Mouse (Mus musculus) liver, adult 2 months (tissue): ENCODE results near the gene Sh3bp4. TPM values are rescaled to one million over a fixed set of nuclear protein-coding genes. Genes with fewer than 3 reads are reported as not detected.
A peak's percentile ranks its signal among the peaks of the same experiment; 100 is the strongest.

Experiments
- DNase-seq: peaks from one replicate; pipeline ENCODE4 v3.0.0-alpha.2; 2011; ENCODE audit warnings: low read depth, low spot score; ENCODE audit errors: extremely low read depth
- H3K27ac ChIP-seq: fragments of 200-500 bp; replicated peaks from 2 replicates; pipeline ENCODE4 v1.5.1; 2012; ENCODE audit warnings: low read depth, mild to moderate bottlenecking, control low read depth, inconsistent platforms, low read length; ENCODE audit not compliant: insufficient read depth
- H3K27me3 ChIP-seq: fragments of 200-500 bp; 2 replicates; pipeline ENCODE4 v1.6.1; 2012; ENCODE audit warnings: mild to moderate bottlenecking, moderate library complexity, low read length, inconsistent platforms; ENCODE audit not compliant: control insufficient read depth, insufficient read depth
- H3K36me3 ChIP-seq: fragments of 200-500 bp; 2 replicates; pipeline ENCODE4 v1.6.1; 2012; ENCODE audit warnings: low read length, inconsistent platforms; ENCODE audit not compliant: control insufficient read depth, insufficient read depth
- H3K4me1 ChIP-seq: fragments of 200-500 bp; 2 replicates; pipeline ENCODE4 v1.6.1; 2011; ENCODE audit warnings: low read length; ENCODE audit not compliant: control insufficient read depth, insufficient read depth
- H3K4me3 ChIP-seq: fragments of 200-500 bp; 2 replicates; pipeline ENCODE4 v1.5.1; 2011; ENCODE audit warnings: low read depth, mild to moderate bottlenecking, control low read depth, low read length, moderate library complexity; ENCODE audit not compliant: insufficient read depth
- H3K79me2 ChIP-seq: fragments of 200-500 bp; 2 replicates; pipeline ENCODE4 v1.6.1; 2012; ENCODE audit warnings: inconsistent platforms, mild to moderate bottlenecking, low read length, moderate library complexity; ENCODE audit not compliant: control insufficient read depth, insufficient read depth
- H3K9ac ChIP-seq: fragments of 200-500 bp; 2 replicates; pipeline ENCODE4 v1.6.1; 2012; ENCODE audit warnings: low read depth, mild to moderate bottlenecking, control low read depth, inconsistent platforms, low read length
- CTCF ChIP-seq: fragments of 200-500 bp; IDR thresholded peaks from 2 replicates; pipeline ENCODE4 v1.5.1; 2011; ENCODE audit warnings: low read depth, low read length, control low read depth
- POLR2A ChIP-seq: fragments of 200-500 bp; IDR thresholded peaks from 2 replicates; pipeline ENCODE4 v1.6.1; 2011; ENCODE audit warnings: low read length, control low read depth; ENCODE audit not compliant: insufficient read depth; ENCODE audit errors: extremely low read depth
- WGBS: fragments of 180-500 bp; shearing (Covaris S2); methylation state at CpG from one replicate; pipeline ENCODE4 v1.1.7; 2018; 5-methylcytosine and 5-hydroxymethylcytosine counted together
- polyA plus RNA-seq: library from polyadenylated mRNA; depleted of rRNA; stranded (reverse); fragments of >200 nt; gene quantifications from 2 replicates; pipeline ENCODE4 v1.2.3, GENCODE M21; 2012
- total RNA-seq: library from RNA; depleted of rRNA; stranded (reverse); fragments of >200 nt; gene quantifications from 2 replicates; pipeline ENCODE4 v1.2.3, GENCODE M21; 2014

The Sh3bp4 gene
- total and polyA plus RNA-seq, 2 experiments, result 0.45 to 0.46 TPM

DNA sequence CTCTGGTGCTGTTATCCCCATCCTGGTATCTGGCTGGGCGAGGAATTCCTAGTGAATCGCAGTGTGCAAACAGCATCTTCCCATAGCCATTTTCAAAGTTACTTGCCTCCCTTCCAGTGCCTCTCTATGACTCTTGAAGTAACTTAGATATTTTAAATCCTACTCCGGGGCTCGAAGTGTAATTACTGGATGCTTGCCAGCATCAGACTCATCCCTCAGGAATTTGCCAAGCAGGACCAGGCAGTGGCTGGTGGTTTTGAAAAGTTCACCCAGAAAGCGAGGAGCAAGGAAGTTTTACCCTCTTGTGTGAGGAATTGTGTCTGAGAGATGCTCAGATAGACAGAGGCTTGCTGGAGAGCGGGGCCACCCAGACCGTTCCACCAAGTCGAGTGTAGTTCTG, 51.3 kb downstream of the Sh3bp4 start:
- H3K4me3 ChIP-seq, result no peak overlapping the region
- TF ChIP-seq POLR2A (no peak), CTCF (no peak)
- no peaks in the 10 kb centered on the region for H3K4me1 ChIP-seq
- H3K79me2 ChIP-seq, result no peaks in the 10 kb centered on the region
- H3K36me3 ChIP-seq, result no peaks in the 10 kb centered on the region
- 80% methylated on average over 8 of the region's 8 CpGs for WGBS
- no peak for DNase-seq
- no peak overlapping the region for H3K27ac ChIP-seq
- no peaks in the 10 kb centered on the region for H3K27me3 ChIP-seq
- no peak overlapping the region for H3K9ac ChIP-seq

DNA sequence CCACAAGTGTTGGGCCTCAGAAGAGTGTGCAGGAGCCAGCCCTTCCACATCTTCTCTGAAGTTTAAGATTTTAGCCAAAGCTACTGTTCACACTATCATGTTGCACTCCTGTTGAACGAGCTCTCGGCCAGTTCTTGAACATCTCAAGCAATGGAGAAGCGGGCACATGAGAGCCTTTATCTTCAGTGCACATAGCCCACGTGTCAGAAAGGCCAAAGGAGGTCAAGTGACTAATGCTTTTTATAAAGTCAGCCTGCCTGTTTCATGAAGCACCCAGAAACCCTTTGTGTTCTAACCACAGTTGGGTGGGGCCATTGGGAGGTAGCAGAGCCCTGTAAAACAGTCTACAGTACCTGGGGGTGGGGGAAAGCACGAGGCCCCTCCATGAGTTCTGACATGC, 52.2 kb downstream of the Sh3bp4 start:
- Histone ChIP-seq H3K9ac (no peak overlapping the region), H3K27ac (no peak overlapping the region), H3K79me2 (no peaks in the 10 kb centered on the region), H3K36me3 (no peaks in the 10 kb centered on the region), H3K4me3 (no peak overlapping the region), H3K27me3 (no peaks in the 10 kb centered on the region), H3K4me1 (no peaks in the 10 kb centered on the region)
- no peak for TF ChIP-seq CTCF
- no peak for TF ChIP-seq POLR2A
- no peak for DNase-seq
- 79% methylated on average over 5 of the region's 5 CpGs for WGBS

DNA sequence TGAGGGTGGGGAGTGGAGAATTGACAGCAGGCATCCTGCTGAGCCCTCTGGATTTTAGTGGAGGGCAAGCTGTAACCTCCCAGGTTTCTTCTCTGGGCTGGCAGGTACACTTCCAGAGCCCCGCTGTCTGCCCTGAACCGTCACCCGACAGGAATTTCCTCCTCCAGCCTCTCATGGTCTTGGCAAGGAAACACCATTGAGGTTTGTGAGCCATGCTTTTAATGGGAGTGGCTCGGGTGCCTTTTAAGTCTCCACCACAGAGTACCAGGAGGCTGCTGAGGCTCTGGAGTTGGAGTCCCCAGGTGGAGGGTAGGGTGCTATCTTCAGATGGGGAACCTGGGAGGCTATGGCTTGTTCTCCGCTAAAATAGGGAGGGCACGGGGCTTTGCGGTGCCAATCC, 53.9 kb downstream of the Sh3bp4 start:
- H3K79me2 ChIP-seq, result no peaks in the 10 kb centered on the region
- no peaks in the 10 kb centered on the region for H3K4me1 ChIP-seq
- H3K9ac ChIP-seq, result no peak overlapping the region
- no peak overlapping the region for H3K27ac ChIP-seq
- 80% methylated on average over 7 of the region's 7 CpGs for WGBS
- no peaks in the 10 kb centered on the region for H3K27me3 ChIP-seq
- H3K36me3 ChIP-seq, result no peaks in the 10 kb centered on the region
- DNase-seq, result no peak
- TF ChIP-seq POLR2A (no peak), CTCF (no peak)
- no peak overlapping the region for H3K4me3 ChIP-seq

DNA sequence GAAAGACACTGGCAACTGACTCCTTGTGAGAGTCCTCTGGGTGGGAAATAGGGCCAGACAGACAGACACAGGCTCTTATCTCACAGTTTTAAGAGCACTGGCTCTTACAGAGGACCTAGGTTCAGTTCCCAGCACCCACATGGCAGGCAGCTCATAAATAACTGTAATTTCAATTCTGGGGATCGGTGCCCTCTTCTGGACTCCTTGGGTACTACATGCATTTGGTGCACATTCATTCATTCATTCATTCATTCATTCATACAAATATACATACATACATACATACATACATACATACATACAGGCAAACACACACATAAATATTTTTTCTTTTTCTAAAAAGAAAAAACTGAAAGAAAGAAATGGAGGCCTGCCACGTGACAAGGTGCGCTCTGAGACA, 56.9 kb downstream of the Sh3bp4 start:
- Histone ChIP-seq H3K9ac (no peak overlapping the region), H3K79me2 (no peaks in the 10 kb centered on the region), H3K36me3 (no peaks in the 10 kb centered on the region), H3K4me1 (no peaks in the 10 kb centered on the region), H3K27me3 (no peaks in the 10 kb centered on the region), H3K27ac (no peak overlapping the region), H3K4me3 (no peak overlapping the region)
- 98% methylated on average over 3 of the region's 3 CpGs for WGBS
- no peak for DNase-seq
- 0 out of 2 replicates have a peak, but pooled peaks have one; percentile 7 for TF ChIP-seq CTCF
- TF ChIP-seq POLR2A, result no peak

DNA sequence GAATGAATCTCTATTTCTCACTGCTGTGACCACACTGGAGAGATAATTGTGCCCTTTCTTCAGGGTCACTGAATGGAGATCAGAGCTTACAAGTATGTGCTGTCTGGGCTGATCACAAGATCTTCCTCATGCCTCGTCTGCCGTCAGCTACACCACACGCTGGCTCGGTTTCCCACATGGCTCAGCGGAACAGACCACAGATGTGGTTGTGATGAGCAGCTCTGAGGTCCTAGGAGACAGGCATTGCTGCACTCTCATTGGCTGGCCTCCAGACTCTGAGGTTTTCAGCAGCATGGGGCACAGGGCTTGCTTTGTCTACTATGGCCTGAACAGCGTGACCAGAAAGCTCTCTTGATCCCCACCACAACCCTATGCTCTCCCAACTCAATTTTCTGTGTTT, 60.2 kb downstream of the Sh3bp4 start:
- Histone ChIP-seq H3K79me2 (no peaks in the 10 kb centered on the region), H3K4me1 (no peaks in the 10 kb centered on the region), H3K4me3 (no peak overlapping the region), H3K36me3 (no peaks in the 10 kb centered on the region), H3K27ac (no peak overlapping the region), H3K27me3 (no peaks in the 10 kb centered on the region), H3K9ac (no peak overlapping the region)
- WGBS, result 95% methylated on average over 6 of the region's 6 CpGs
- TF ChIP-seq POLR2A, result no peak
- TF ChIP-seq CTCF, result no peak
- no peak for DNase-seq

DNA sequence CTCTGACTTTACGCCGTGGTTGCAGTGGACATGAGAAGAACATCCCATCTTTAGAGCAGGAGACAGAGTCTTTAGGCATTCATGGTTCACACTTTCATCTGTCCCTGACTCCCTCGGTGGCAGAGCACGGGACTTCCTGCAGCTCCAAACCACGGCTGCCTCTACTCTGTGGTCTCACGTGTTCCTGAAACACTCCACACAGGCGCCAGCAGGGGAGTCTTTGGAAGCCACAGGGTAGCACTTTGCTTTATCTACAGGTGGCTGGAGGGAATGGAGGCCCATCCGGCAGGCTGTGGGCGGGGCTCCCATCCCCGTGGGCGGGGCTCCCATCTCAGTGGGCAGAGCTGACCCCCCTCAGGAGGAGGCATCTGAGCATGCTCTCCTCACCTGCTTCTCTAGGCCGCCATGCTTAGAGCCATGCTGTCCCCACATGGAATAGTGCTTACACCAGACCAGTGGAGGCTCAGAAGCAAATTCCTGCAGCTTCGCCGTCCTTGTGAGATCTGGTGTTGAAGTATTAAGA, 60.9 kb downstream of the Sh3bp4 start:
- Histone ChIP-seq H3K36me3 (no peaks in the 10 kb centered on the region), H3K27ac (no peak overlapping the region), H3K27me3 (no peaks in the 10 kb centered on the region), H3K4me1 (no peaks in the 10 kb centered on the region), H3K9ac (no peak overlapping the region), H3K4me3 (no peak overlapping the region), H3K79me2 (no peaks in the 10 kb centered on the region)
- no peak for TF ChIP-seq CTCF
- no peak for TF ChIP-seq POLR2A
- no peak for DNase-seq
- 82% methylated on average over 14 of the region's 14 CpGs for WGBS
